Mouse (Mus musculus) forebrain, embryonic 12.5 days (tissue): ENCODE data around the gene Gm21987. TPM values are rescaled to one million over a fixed set of nuclear protein-coding genes. Genes with fewer than 3 reads are reported as not detected.

ENCODE experiments used
- ATAC-seq: fragments of 200-750 bp; cut with Nextera tagmentation; 2 replicates; pipeline ENCODE4 v1.8.0; 2017; ENCODE audit warnings: moderate TSS enrichment; ENCODE audit not compliant: low FRiP score
- H3K27ac ChIP-seq: fragments of 300-500 bp; sonication (generic); 2 replicates; pipeline ENCODE4 v1.5.1; 2016; ENCODE audit warnings: mild to moderate bottlenecking
- H3K27me3 ChIP-seq: fragments of 300-500 bp; sonication (generic); 2 replicates; pipeline ENCODE4 v1.6.1; 2016; ENCODE audit warnings: mild to moderate bottlenecking
- H3K36me3 ChIP-seq: fragments of 300-500 bp; sonication (generic); replicated peaks from 2 replicates; pipeline ENCODE4 v1.6.1; 2016; ENCODE audit warnings: mild to moderate bottlenecking
- H3K4me1 ChIP-seq: fragments of 300-500 bp; sonication (generic); 2 replicates; pipeline ENCODE4 v1.6.1; 2016
- H3K4me2 ChIP-seq: fragments of 300-500 bp; sonication (generic); 2 replicates; pipeline ENCODE4 v1.6.1; 2016; ENCODE audit warnings: mild to moderate bottlenecking, moderate library complexity
- H3K4me3 ChIP-seq: fragments of 300-500 bp; sonication (generic); replicated peaks from 2 replicates; pipeline ENCODE4 v1.5.1; 2016; ENCODE audit warnings: mild to moderate bottlenecking
- H3K9ac ChIP-seq: fragments of 300-500 bp; sonication (generic); 2 replicates; pipeline ENCODE4 v1.6.1; 2016; ENCODE audit warnings: mild to moderate bottlenecking
- H3K9me3 ChIP-seq: fragments of 300-500 bp; sonication (generic); 2 replicates; pipeline ENCODE4 v1.6.1; 2016
- WGBS: fragments of 180-500 bp; shearing (Covaris S2); methylation state at CpG from one replicate; pipeline ENCODE4 v1.1.7; 2016; 5-methylcytosine and 5-hydroxymethylcytosine counted together
- polyA plus RNA-seq: library from polyadenylated mRNA; unstranded; fragments of >200 nt; fragmentation: Nextera tagmentation; extraction: Ambion mirVana; gene quantifications from 2 replicates; pipeline ENCODE4 v1.2.1, GENCODE M21; 2016

The Gm21987 gene
- polyA plus RNA-seq, 1 experiment from 2014 or later, result not detected

DNA sequence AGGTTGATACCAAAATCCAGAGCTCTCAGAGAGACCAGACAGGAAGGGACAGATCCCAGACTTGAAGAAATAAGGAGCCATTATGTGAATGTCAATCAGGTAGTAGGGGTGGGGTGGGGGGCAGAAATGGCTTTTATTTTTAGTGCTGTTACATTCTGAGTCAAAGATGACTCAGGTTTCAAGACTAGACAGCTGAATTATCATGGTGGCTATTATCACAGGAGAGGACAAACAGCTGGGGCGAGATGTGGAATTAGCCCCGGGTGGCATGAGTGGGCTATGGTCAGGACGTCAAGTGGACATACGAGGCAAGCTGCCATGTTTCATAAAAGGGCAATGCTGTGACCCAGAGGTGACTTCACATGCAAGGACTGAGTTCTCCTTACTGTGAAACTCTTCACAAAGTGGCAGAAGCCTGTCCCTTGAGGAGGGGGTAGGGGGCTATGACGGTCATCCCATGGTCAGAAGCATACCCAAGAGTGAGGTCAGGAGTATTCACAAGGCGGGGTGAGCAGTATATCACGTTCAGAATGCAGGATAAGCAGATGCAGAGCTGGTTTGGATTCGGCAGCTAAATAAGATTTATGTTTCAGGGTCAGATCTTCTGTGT lies 42.5 kb downstream of the Gm21987 start:
- ATAC-seq, result no peak
- 87% methylated on average over 8 of the region's 8 CpGs for WGBS
- no peak overlapping the region for H3K9ac ChIP-seq
- no peaks in the 10 kb centered on the region for H3K4me1 ChIP-seq
- no peak overlapping the region for H3K4me2 ChIP-seq
- H3K36me3 ChIP-seq, result no peaks in the 10 kb centered on the region
- H3K4me3 ChIP-seq, result no peak overlapping the region
- no peaks in the 10 kb centered on the region for H3K9me3 ChIP-seq
- H3K27ac ChIP-seq, result no peak overlapping the region
- H3K27me3 ChIP-seq, result no peaks in the 10 kb centered on the region

DNA sequence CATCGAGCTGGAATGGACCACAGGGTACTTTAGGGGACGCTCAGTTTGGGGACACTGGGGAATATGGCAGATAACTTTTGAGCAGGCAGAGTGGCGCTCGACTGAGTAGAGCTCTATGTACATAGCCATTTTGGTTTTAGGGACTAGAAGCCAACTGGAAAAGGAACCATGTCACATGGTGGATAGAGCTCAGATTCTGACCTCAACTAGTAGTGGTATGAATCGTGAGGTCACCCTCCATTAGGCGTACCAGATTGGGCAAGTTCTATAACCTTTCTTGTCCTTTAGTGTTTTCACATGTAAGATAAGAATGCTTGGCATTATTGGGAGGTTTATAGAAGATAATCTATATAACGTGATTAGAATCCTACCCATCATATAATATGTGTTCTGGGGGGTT lies 43.5 kb downstream of the Gm21987 start:
- no peak overlapping the region for H3K27ac ChIP-seq
- no peak for ATAC-seq
- WGBS, result 86% methylated on average over 7 of the region's 7 CpGs
- H3K9me3 ChIP-seq, result no peaks in the 10 kb centered on the region
- H3K27me3 ChIP-seq, result no peaks in the 10 kb centered on the region
- H3K4me1 ChIP-seq, result no peaks in the 10 kb centered on the region
- no peak overlapping the region for H3K9ac ChIP-seq
- H3K4me3 ChIP-seq, result no peak overlapping the region
- H3K36me3 ChIP-seq, result no peaks in the 10 kb centered on the region
- no peak overlapping the region for H3K4me2 ChIP-seq

DNA sequence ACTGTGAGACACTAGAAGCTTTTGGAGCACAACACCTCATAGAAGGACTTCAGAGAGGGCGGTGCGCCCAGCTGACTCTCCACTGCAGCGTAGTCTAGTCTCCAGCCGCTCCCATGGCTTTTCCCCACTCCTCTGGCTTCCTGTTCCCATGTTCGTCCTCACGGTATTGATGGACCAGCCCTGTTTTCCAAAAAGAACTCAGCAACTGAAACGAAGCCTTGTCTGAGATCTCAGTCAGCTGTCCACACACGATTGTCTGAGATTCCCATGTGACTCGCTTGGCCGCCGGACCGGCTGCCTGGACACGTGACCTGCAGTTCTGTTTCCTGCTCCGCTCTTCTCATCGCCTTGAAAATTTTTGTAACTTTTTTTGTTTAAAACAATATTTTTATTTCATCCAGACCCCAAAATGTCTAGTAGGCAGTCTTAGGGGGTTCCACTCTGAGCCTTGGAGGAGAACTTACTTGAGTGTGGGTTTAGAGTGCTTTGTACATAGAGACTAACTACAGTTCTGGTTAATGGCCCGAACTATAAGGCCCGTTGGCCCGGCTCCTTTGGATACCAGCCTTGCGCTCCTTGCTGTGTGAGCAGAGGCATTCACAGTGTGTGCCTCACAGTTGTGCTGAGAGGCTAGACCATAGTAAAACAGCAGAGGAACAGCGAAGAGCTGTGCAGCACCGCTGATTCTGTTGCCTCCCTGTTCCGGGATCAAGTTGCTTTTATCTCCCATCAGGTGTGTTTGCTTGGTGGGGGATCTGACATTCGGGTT lies 45.5 kb downstream of the Gm21987 start:
- Histone ChIP-seq H3K4me2 (no peak overlapping the region), H3K36me3 (no peaks in the 10 kb centered on the region), H3K9ac (no peak overlapping the region), H3K4me1 (no peaks in the 10 kb centered on the region), H3K27ac (no peak overlapping the region), H3K4me3 (no peak overlapping the region), H3K9me3 (no peaks in the 10 kb centered on the region), H3K27me3 (no peaks in the 10 kb centered on the region)
- ATAC-seq, result no peak
- WGBS, result 88% methylated on average over 23 of the region's 23 CpGs

DNA sequence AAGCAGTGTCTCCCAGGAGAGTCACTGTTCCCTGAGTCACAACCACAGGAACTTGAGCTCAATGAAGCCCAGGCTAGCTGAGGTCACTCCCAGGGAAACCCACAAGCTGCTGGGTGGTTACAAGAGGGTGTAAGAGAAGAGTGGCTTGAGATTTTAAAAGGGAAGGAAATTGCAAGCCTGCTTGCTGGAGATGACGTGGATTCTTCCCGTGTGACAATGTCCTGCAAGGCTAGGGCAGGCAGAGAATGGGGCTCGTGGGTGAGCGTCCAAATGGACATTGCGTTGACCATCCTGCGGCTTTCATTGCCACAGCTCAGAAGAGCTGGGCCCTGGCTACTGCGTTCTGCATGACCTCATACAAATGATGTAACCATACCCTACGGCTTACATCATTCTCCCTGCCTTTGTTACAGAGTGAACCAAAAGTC lies 47.4 kb downstream of the Gm21987 start:
- 85% methylated on average over 8 of the region's 8 CpGs for WGBS

DNA sequence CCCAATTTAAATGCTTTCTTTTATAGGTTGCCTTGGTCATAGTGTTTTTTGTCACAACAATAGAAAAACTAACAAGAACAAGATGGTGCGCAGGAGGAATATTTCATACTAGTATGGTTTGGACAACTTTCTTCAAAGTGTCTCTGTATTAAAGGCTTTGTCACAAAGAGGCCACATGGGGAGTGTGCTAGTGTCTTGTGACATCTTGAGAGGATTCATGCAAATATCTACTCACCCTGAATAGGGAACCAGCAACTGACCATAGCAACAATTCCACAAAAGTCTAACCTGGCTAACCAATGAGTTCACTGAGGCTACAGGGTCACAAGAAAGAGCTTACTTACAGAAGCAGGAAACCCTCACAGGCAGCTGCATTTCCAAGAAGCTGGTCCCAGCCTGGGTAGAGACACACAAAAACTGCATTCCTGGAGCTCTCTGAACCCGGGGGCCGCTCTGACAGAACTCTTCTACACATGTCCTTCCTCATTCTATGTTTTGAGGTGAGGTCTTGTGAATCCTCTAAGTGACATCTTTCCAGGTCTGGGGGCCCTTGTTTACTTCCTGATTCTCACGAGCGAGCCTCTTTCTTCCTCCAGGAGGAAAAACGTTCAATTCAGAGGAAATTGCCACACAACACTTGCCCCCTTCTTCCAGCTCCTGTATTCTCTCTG lies 48.4 kb downstream of the Gm21987 start:
- H3K4me1 ChIP-seq, result peaks cover 11% of the 10 kb centered on the region
- H3K9me3 ChIP-seq, result no peaks in the 10 kb centered on the region
- H3K36me3 ChIP-seq, result no peaks in the 10 kb centered on the region
- H3K27ac ChIP-seq, result no peak overlapping the region
- WGBS, result 76% methylated on average over 6 of the region's 6 CpGs
- no peak overlapping the region for H3K4me2 ChIP-seq
- H3K9ac ChIP-seq, result no peak overlapping the region
- no peaks in the 10 kb centered on the region for H3K27me3 ChIP-seq
- ATAC-seq, result no peak
- H3K4me3 ChIP-seq, result no peak overlapping the region

More for the DNA sequence above, 47.4 kb downstream of the Gm21987 start:
- Histone ChIP-seq H3K4me1 (peaks cover 2% of the 10 kb centered on the region), H3K9me3 (no peaks in the 10 kb centered on the region), H3K4me3 (no peak overlapping the region), H3K27ac (no peak overlapping the region), H3K27me3 (no peaks in the 10 kb centered on the region), H3K4me2 (no peak overlapping the region), H3K9ac (no peak overlapping the region), H3K36me3 (no peaks in the 10 kb centered on the region)
- ATAC-seq, result no peak

DNA sequence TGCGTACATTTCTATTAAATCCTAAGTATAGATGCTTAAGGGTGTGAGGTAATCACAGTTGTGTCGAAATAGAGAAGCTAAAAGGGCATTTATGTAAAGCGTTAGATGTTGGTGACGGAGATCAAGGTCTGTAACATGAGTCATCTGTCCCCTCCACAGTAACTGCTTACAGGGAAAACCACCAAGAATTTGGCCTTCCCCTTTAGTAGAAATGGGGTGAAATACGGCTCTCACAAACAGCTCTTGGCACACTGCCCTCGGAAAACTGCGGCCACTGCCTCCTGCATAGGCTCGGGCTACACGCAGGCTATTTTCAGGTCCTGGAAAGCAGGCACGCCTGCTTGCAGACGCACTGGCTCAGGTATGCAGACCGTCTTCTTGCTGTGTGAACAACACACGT lies 49.3 kb downstream of the Gm21987 start:
- Histone ChIP-seq H3K4me1 (peaks cover 14% of the 10 kb centered on the region), H3K27me3 (no peaks in the 10 kb centered on the region), H3K9me3 (no peaks in the 10 kb centered on the region), H3K9ac (no peak overlapping the region), H3K4me3 (no peak overlapping the region), H3K4me2 (no peak overlapping the region), H3K27ac (no peak overlapping the region), H3K36me3 (no peaks in the 10 kb centered on the region)
- WGBS, result 83% methylated on average over 13 of the region's 13 CpGs
- ATAC-seq, result no peak

DNA sequence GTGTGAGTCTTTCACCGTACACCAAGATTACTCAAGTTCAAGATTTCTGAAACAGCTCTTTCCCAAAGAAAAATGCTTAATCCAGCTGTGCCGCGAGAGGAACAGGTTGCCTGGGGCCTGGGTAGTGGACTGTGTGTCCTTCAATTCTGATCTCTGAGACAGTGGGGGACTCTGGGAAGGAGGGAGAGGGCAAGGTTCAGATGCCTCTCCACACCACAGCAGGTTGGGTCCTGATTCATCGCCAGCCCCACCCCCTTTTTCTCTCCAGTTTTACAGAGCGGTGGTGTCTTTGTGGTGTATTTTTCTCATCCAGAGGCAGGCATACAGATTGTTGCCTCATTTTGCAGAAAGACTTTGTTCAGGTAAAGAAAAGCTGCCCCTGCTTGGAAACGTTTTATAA lies 51.4 kb downstream of the Gm21987 start:
- H3K4me2 ChIP-seq, result no peak overlapping the region
- H3K4me3 ChIP-seq, result no peak overlapping the region
- H3K9ac ChIP-seq, result no peak overlapping the region
- H3K4me1 ChIP-seq, result peaks cover 14% of the 10 kb centered on the region
- no peaks in the 10 kb centered on the region for H3K36me3 ChIP-seq
- no peak overlapping the region for H3K27ac ChIP-seq
- H3K27me3 ChIP-seq, result no peaks in the 10 kb centered on the region
- no peaks in the 10 kb centered on the region for H3K9me3 ChIP-seq
- WGBS, result 88% methylated on average over 6 of the region's 6 CpGs
- ATAC-seq, result no peak

DNA sequence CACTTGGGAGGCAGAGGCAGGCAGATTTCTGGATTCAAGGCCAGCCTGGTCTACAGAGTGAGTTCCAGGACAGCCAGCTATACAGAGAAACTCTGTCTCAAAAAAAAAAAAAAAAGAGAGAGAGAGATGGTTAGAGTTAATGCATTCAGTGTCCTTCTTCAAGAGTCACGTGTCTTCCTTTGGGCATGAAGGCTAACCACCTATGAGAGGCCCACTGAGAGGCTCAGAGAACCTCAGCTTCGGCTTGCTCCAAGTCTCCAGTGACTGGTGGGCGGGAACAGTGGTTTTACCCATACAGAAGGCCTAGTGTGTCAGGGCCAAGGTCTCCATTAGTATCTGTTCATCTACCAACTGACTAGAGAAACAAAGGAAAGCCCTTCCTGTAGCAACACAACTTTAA lies 52.2 kb downstream of the Gm21987 start:
- peaks cover 14% of the 10 kb centered on the region for H3K4me1 ChIP-seq
- H3K4me3 ChIP-seq, result no peak overlapping the region
- 80% methylated on average over 3 of the region's 3 CpGs for WGBS
- H3K4me2 ChIP-seq, result peak overlapping the region; percentile 57
- H3K27me3 ChIP-seq, result no peaks in the 10 kb centered on the region
- no peaks in the 10 kb centered on the region for H3K9me3 ChIP-seq
- H3K36me3 ChIP-seq, result no peaks in the 10 kb centered on the region
- no peak overlapping the region for H3K27ac ChIP-seq
- H3K9ac ChIP-seq, result 0 out of 2 replicates have a peak overlapping the region, but pooled peaks have one; percentile 49
- ATAC-seq, result no peak

DNA sequence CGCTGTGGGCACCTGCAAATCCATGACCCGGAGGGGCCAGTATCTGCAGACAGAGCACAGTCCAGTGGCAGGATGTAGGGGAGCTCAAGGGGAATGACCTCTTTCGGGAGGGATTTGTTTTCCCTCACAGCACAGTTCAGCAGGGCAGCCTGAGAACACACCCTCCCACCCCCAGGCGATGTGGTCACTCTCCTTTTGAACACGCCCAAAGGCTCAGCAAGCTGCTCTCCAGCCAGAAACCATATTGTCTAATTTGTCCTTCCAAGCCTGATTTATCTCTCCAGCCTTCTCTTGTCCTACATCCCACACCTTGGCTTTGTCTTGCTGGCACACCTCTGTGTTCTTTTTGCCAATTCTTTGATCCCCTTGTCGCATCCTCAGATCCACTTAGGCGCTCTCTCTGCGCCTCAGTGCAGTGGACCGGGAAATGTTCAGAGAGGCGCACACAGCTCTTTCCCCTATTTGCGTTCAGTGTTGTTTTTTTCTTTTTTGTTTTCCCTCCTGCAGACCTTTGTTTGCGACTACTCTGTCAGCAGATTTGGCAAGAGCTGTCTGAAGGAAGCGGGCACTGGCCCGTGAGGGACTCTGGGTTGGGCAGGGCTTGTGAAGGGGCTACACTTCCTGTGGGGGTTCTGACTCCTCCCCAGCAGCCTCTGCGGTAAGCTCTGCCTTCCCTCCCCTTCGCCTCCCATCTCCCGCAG lies 52.8 kb downstream of the Gm21987 start:
- peak; percentile 94 for ATAC-seq
- WGBS, result 9% methylated on average over 17 of the region's 17 CpGs
- H3K4me2 ChIP-seq, result peak overlapping the region; percentile 57

DNA sequence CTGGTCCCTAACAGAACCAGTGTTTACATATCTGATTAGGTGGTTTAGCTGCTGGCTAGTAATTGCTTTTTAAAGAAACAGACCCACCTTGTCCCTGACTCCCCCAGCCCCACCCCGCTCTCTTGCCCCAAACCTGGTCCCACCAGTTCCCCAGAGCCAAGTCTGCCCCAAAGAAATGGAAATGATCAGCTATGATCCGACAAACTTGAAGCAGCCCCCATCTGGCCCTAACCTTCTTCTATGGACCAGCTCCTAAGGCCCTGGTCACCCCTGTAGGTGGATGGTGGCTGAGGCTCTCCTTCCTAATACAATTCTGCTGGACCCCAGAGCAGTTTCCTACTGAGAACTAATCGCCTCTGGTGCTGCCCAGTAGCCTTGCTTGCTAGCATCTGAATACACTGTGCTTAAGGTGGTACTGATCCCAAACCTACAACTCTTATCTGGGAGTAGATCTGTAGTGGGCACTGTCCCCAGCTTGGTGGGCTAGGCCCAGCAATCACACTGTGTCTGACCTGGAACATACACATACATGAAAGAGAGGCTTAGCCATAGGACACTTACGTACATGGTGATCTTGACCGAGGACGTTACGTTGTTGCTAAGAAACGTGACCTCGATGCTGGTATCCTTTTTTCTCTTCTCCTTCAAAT lies 53.6 kb downstream of the Gm21987 start:
- Histone ChIP-seq H3K4me3 (peak overlapping the region; percentile 28; the same call in 1 of the 2 replicates), H3K36me3 (no peaks in the 10 kb centered on the region), H3K27me3 (no peaks in the 10 kb centered on the region), H3K9ac (0 out of 2 replicates have a peak overlapping the region, but pooled peaks have one; percentile 49), H3K4me2 (peak overlapping the region; percentile 57), H3K9me3 (no peaks in the 10 kb centered on the region), H3K4me1 (peaks cover 14% of the 10 kb centered on the region), H3K27ac (peak overlapping the region; percentile 63)
- peak; percentile 60 for ATAC-seq
- WGBS, result 74% methylated on average over 9 of the region's 9 CpGs

More for the DNA sequence above, 52.8 kb downstream of the Gm21987 start:
- Histone ChIP-seq H3K4me3 (peak overlapping the region; percentile 28), H3K36me3 (no peaks in the 10 kb centered on the region), H3K9ac (peak overlapping the region; percentile 49; the same call in 1 of the 2 replicates), H3K27ac (peak overlapping the region; percentile 63), H3K27me3 (no peaks in the 10 kb centered on the region), H3K9me3 (no peaks in the 10 kb centered on the region), H3K4me1 (peaks cover 14% of the 10 kb centered on the region)

DNA sequence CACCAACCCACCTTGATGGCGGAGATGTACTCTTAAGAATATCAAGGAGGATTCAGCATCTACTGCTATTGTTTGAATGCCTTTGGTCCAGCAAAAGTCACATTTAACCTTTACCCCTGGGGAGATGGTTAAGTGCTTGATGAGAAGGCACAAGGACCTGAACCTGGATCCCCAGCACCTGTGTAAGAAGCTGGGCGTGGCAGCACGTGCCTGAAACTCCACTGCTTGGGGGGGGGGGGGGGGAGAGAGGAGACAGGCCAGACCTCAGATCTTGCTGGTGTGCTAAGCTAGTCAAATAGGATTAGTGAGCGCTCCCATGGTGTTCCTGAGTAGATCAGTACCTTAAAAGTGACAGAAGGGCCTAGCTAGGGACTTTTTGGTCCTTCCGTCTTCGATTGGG lies 54.6 kb downstream of the Gm21987 start:
- no peak for ATAC-seq
- H3K9ac ChIP-seq, result no peak overlapping the region
- 82% methylated on average over 6 of the region's 6 CpGs for WGBS
- H3K9me3 ChIP-seq, result no peaks in the 10 kb centered on the region
- no peaks in the 10 kb centered on the region for H3K36me3 ChIP-seq
- H3K27ac ChIP-seq, result no peak overlapping the region
- no peak overlapping the region for H3K4me3 ChIP-seq
- H3K27me3 ChIP-seq, result no peaks in the 10 kb centered on the region
- no peak overlapping the region for H3K4me2 ChIP-seq
- H3K4me1 ChIP-seq, result peaks cover 14% of the 10 kb centered on the region

DNA sequence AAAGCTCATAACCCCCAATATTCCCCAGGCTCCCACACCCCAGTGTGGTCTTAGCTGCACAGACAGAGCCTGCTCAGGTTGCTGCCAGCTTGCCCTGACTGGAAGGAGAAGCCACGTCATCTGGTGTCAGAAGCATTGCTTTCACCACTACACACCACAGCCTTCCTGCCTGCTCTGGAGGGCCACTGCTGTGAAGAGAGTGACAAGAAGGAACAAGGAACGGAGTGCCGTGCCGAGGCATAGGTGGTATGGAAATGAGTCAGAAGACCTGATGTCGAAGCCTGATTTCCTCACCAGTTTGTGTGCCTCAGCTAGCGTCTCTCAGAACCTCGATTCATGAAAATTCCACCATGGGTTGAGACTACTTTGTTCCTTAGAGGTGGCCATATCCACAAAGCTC lies 56.8 kb downstream of the Gm21987 start:
- no peak overlapping the region for H3K9ac ChIP-seq
- peaks cover 16% of the 10 kb centered on the region for H3K4me1 ChIP-seq
- WGBS, result 96% methylated on average over 7 of the region's 7 CpGs
- no peaks in the 10 kb centered on the region for H3K9me3 ChIP-seq
- H3K27ac ChIP-seq, result no peak overlapping the region
- no peak overlapping the region for H3K4me3 ChIP-seq
- no peaks in the 10 kb centered on the region for H3K27me3 ChIP-seq
- H3K36me3 ChIP-seq, result no peaks in the 10 kb centered on the region
- ATAC-seq, result no peak
- no peak overlapping the region for H3K4me2 ChIP-seq
